Mouse (Mus musculus): ENCODE measurements at regions not wholly inside any gene's neighbourhood (a gene's known extent, or its start where the extent isn't known, plus 50 kb on each side); places are given as distances from the start of the nearest gene placed in this dataset.

GRCm38 (mm10) chr10:99841167-99841843 lies 81.8 kb upstream of the Csl start:
- TF ChIP-seq CTCF (conservative IDR thresholded peaks at IDR 0.05 in 1 of 2, IDR thresholded peaks at IDR 0.05 in 1 of 2; ENCODE audit: low read depth in 2 of 2, low read length in 2 of 2) (no peak), ZMIZ1 (IDR thresholded peaks at IDR 0.05; ENCODE audit: low read depth, low read length) (no peak), MAFK (IDR thresholded peaks at IDR 0.05; ENCODE audit: insufficient replicate concordance, low read length) (no peak), EP300 (IDR thresholded peaks at IDR 0.05; ENCODE audit: low read length) (no peak), JUN (IDR thresholded peaks at IDR 0.05; ENCODE audit: insufficient read depth, low read depth, low read length) (no peak), ELF1 (IDR thresholded peaks at IDR 0.05; ENCODE audit: low read depth, low read length) (no peak), TCF12 (IDR thresholded peaks at IDR 0.05; ENCODE audit: low read depth, low read length) (no peak)

Measured in CH12.LX (cell line).